Mouse (Mus musculus) stomach, postnatal 0 days (tissue): ENCODE data around the gene Ahrr.

Experiments used
- CTCF ChIP-seq: IDR thresholded peaks from 2 replicates; pipeline ENCODE4 v1.5.1; 2016; ENCODE audit warnings: antibody characterized with exemption, low read depth, mild to moderate bottlenecking, moderate library complexity
- EP300 ChIP-seq: optimal IDR thresholded peaks from 2 replicates; pipeline ENCODE3; 2016; ENCODE audit warnings: antibody characterized with exemption

DNA sequence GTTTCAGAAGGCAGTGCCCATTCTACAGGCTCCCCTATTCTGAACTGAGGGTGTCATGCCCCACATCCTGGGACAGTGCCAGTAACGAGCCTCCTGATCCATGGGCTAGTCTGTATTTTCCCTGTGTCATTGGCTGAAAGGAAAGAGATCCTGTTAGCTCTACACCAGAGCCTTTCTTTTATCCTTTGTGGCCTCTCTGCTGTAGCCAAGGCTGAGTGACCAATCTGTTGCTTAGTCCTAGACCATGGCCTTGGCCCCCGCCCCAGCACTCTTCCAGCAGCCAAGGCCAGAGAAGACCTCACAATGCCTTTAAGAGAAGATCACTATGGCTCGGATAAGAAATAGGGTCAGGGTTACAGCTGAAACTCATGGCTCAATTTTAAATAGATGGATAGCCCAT, 73.7 kb downstream of the Ahrr start:
- TF ChIP-seq CTCF (no peak), EP300 (no peak)
